Mouse (Mus musculus): ENCODE results near the gene Ubp1. TPM values are rescaled to one million over a fixed set of nuclear protein-coding genes. Genes with fewer than 3 reads are reported as not detected.

Gene Ubp1
- total and polyA plus RNA-seq, 3 experiments, result 42.0 to 73.4 (median 51.1) TPM

- Histone ChIP-seq H3K4me2 (ENCODE audit: insufficient read depth, low read depth, poor library complexity, severe bottlenecking) (no peak overlapping the region), H3K4me3 (replicated peaks in 1 of 3; ENCODE audit: low read depth in 2 of 3, low read length in 2 of 3, poor library complexity in 1 of 3) (no peak overlapping the region), H3K9ac (ENCODE audit: insufficient read depth, low read depth) (no peak overlapping the region), H3K4me1 (ENCODE audit: control insufficient read depth in 1 of 2, insufficient read depth in 2 of 2) (peaks cover 0 to 20% of the 10 kb centered on the region in 2 experiments; a peak in 2 of 4 replicates), H3K27ac (ENCODE audit: insufficient read depth, low read depth) (no peak overlapping the region), H3K36me3 (replicated peaks in 1 of 2; ENCODE audit: control insufficient read depth in 1 of 2, insufficient read depth in 1 of 2, low read length in 1 of 2) (no peaks in the 10 kb centered on the region), H3K79me2 (replicated peaks; ENCODE audit: control insufficient read depth, extremely low read depth, insufficient read depth, poor library complexity, severe bottlenecking) (no peaks in the 10 kb centered on the region), H3K27me3 (replicated peaks) (no peaks in the 10 kb centered on the region), H3K9me3 (replicated peaks; ENCODE audit: low read length) (no peaks in the 10 kb centered on the region)
- in situ Hi-C loops (cut with MboI; ENCODE audit: low pct_ligation_motif_present, low pct_unique_long_range_greater_than_20kb, low sequenced_read_pairs) (no loop called here), dilution Hi-C loops (cut with MboI; ENCODE audit: extremely low pct_ligation_motif_present, extremely low pct_unique_long_range_greater_than_20kb, low sequenced_read_pairs) (no loop called here)
- TF ChIP-seq GABPA (IDR thresholded peaks at IDR 0.05; ENCODE audit: insufficient replicate concordance, low read depth, low read length), result no peak
- no peak for TF ChIP-seq TBP (conservative IDR thresholded peaks at IDR 0.05; ENCODE audit: low read depth, low read length)
- TF ChIP-seq IRF4 (IDR thresholded peaks at IDR 0.05; ENCODE audit: low read depth, low read length), result peak; percentile 88
- no peak for TF ChIP-seq SIN3A (IDR thresholded peaks at IDR 0.05; ENCODE audit: low read length)
- 0 out of 2 replicates have a peak, but pooled peaks have one; percentile 23 for TF ChIP-seq ETS1 (conservative IDR thresholded peaks at IDR 0.05; ENCODE audit: low read depth, low read length)
- TF ChIP-seq RAD21 (IDR thresholded peaks at IDR 0.05; ENCODE audit: low read depth, low read length), result no peak
- no peak for TF ChIP-seq NELFE (IDR thresholded peaks at IDR 0.05; ENCODE audit: low read depth, low read length)
- no peak for TF ChIP-seq ZMIZ1 (IDR thresholded peaks at IDR 0.05; ENCODE audit: low read depth, low read length)
- TF ChIP-seq ZC3H11A (IDR thresholded peaks at IDR 0.05; ENCODE audit: low read depth, low read length), result no peak
- no peak; the same call in 1 of the 2 replicates for TF ChIP-seq MEF2A (IDR thresholded peaks at IDR 0.05; ENCODE audit: borderline replicate concordance, low read depth, low read length)
- TF ChIP-seq BHLHE40 (IDR thresholded peaks at IDR 0.05; ENCODE audit: low read depth, low read length), result peak; percentile 64
- TF ChIP-seq ZKSCAN1 (IDR thresholded peaks at IDR 0.05; ENCODE audit: borderline replicate concordance, low read depth, low read length), result no peak
- no peak for TF ChIP-seq UBTF (IDR thresholded peaks at IDR 0.05; ENCODE audit: low read depth, low read length)
- no peak for TF ChIP-seq CHD2 (IDR thresholded peaks at IDR 0.05; ENCODE audit: low read length)
- no peak for TF ChIP-seq USF2 (conservative IDR thresholded peaks at IDR 0.05; ENCODE audit: low read depth, low read length)
- TF ChIP-seq MAFK (IDR thresholded peaks at IDR 0.05; ENCODE audit: insufficient replicate concordance, low read length), result peak; percentile 59; the same call in 1 of the 2 replicates
- peak; percentile 83 for TF ChIP-seq JUND (conservative IDR thresholded peaks at IDR 0.05; ENCODE audit: low read depth, low read length)
- TF ChIP-seq TCF12 (IDR thresholded peaks at IDR 0.05; ENCODE audit: low read depth, low read length), result no peak
- no peak for TF ChIP-seq USF1 (IDR thresholded peaks at IDR 0.05; ENCODE audit: low read depth, low read length)
- TF ChIP-seq JUN (IDR thresholded peaks at IDR 0.05; ENCODE audit: insufficient read depth, low read depth, low read length), result peak; percentile 57
- TF ChIP-seq HCFC1 (IDR thresholded peaks at IDR 0.05; ENCODE audit: low read depth, low read length), result no peak
- no peak for TF ChIP-seq MXI1 (IDR thresholded peaks at IDR 0.05; ENCODE audit: low read depth, low read length)
- no peak for TF ChIP-seq CTCF (conservative IDR thresholded peaks at IDR 0.05 in 1 of 2, IDR thresholded peaks at IDR 0.05 in 1 of 2; ENCODE audit: low read depth in 2 of 2, low read length in 2 of 2)
- no peak for TF ChIP-seq PAX5 (IDR thresholded peaks at IDR 0.05; ENCODE audit: low read length)
- TF ChIP-seq ZNF384 (IDR thresholded peaks at IDR 0.05; ENCODE audit: low read depth, low read length), result no peak
- no peak for TF ChIP-seq RCOR1 (conservative IDR thresholded peaks at IDR 0.05; ENCODE audit: low read depth, low read length)
- TF ChIP-seq MAZ (IDR thresholded peaks at IDR 0.05; ENCODE audit: low read depth, low read length), result no peak
- no peak for TF ChIP-seq ELF1 (IDR thresholded peaks at IDR 0.05; ENCODE audit: low read depth, low read length)
- TF ChIP-seq POLR2AphosphoS2 (IDR thresholded peaks at IDR 0.05; ENCODE audit: low read depth, low read length), result no peak
- TF ChIP-seq EP300 (IDR thresholded peaks at IDR 0.05; ENCODE audit: low read length), result peak; percentile 83
- no peak for TF ChIP-seq KAT2A (IDR thresholded peaks at IDR 0.05; ENCODE audit: insufficient replicate concordance, low read length)
- TF ChIP-seq E2F4 (IDR thresholded peaks at IDR 0.05; ENCODE audit: insufficient replicate concordance, low read depth, low read length), result no peak
- TF ChIP-seq SMC3 (IDR thresholded peaks at IDR 0.05; ENCODE audit: low read depth, low read length), result no peak
- no peak for TF ChIP-seq CHD1 (IDR thresholded peaks at IDR 0.05; ENCODE audit: low read depth, low read length)
- no peak; the same call in 1 of the 2 replicates for TF ChIP-seq MAX (IDR thresholded peaks at IDR 0.05; ENCODE audit: low read length)
- DNase-seq (ENCODE audit: extremely low read depth), result peak; percentile 43
Observed at GRCm38 (mm10) chr9:114007850-114008350, 77.2 kb downstream of the Ubp1 start.

All from CH12.LX (cell line).